Mouse (Mus musculus): ENCODE results near the gene Ear6. TPM values are rescaled to one million over a fixed set of nuclear protein-coding genes. Genes with fewer than 3 reads are reported as not detected.

Gene Ear6
- total and polyA plus RNA-seq, 2 experiments from 2014 or later, result not detected

DNA sequence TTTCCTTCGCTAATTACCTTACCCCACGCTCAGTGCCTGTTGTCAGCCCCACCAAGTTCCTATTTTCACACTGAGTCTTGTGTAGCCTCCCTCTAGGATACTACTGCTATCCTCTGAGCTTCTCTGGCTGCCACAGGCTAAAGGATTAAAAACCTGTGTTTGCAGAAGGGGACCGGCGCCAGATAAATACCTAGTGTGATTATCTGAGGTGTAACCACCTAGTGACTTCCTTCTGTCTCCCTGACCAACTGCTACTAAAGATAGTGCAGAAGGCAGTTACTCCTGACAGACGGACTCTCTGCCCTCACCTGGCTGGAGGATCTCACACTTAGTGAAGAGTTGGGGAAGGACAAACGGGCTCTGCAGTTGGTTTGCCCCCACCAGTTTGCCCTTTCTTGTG, 42.5 kb downstream of the Ear6 start:
- ATAC-seq (ENCODE audit: low FRiP score) (no peak), DNase-seq (ENCODE audit: low spot score) (no peak)
- Histone ChIP-seq H3K4me1 (ENCODE audit: insufficient read depth, low read length) (no peaks in the 10 kb centered on the region), H3K4me3 (ENCODE audit: low read depth, low read length) (no peak overlapping the region), H3K27me3 (ENCODE audit: insufficient read depth, low read length) (no peaks in the 10 kb centered on the region), H3K36me3 (ENCODE audit: insufficient read depth, low read length) (peaks cover 17% of the 10 kb centered on the region), H3K27ac (ENCODE audit: low read depth, low read length) (no peak overlapping the region), H3K4me2 (ENCODE audit: low read depth, low read length, poor library complexity, severe bottlenecking) (no peak overlapping the region), H3K9ac (replicated peaks; ENCODE audit: low read length, poor library complexity, severe bottlenecking) (no peak overlapping the region), H3K9me3 (ENCODE audit: low read length) (no peaks in the 10 kb centered on the region)
- no peak for TF ChIP-seq CTCF (IDR thresholded peaks at IDR 0.05)
- WGBS, result 88% methylated on average over 6 of the region's 6 CpGs

- ATAC-seq (ENCODE audit: low FRiP score), result no peak
- H3K4me3 ChIP-seq (ENCODE audit: low read depth, low read length), result no peak overlapping the region
- no peaks in the 10 kb centered on the region for H3K4me1 ChIP-seq (ENCODE audit: insufficient read depth, low read length)
- H3K27me3 ChIP-seq (ENCODE audit: insufficient read depth, low read length), result no peaks in the 10 kb centered on the region
- DNase-seq (ENCODE audit: low spot score), result no peak
- no peak overlapping the region for H3K27ac ChIP-seq (ENCODE audit: low read depth, low read length)
- WGBS, result 75% methylated on average over 8 of the region's 8 CpGs
- no peak overlapping the region for H3K9ac ChIP-seq (replicated peaks; ENCODE audit: low read length, poor library complexity, severe bottlenecking)
- no peak for TF ChIP-seq CTCF (IDR thresholded peaks at IDR 0.05)
- H3K36me3 ChIP-seq (ENCODE audit: insufficient read depth, low read length), result peaks cover 10% of the 10 kb centered on the region
- H3K4me2 ChIP-seq (ENCODE audit: low read depth, low read length, poor library complexity, severe bottlenecking), result no peak overlapping the region
- no peaks in the 10 kb centered on the region for H3K9me3 ChIP-seq (ENCODE audit: low read length)
Observed at GRCm38 (mm10) chr14:51896539-51897170, 43.2 kb downstream of the Ear6 start.

GRCm38 (mm10) chr14:51899351-51899750, 45.9 kb downstream of the Ear6 start:
- no peak overlapping the region for H3K9ac ChIP-seq (replicated peaks; ENCODE audit: low read length, poor library complexity, severe bottlenecking)
- no peak overlapping the region for H3K4me2 ChIP-seq (ENCODE audit: low read depth, low read length, poor library complexity, severe bottlenecking)
- H3K9me3 ChIP-seq (ENCODE audit: low read length), result no peaks in the 10 kb centered on the region
- DNase-seq (ENCODE audit: low spot score) (no peak), ATAC-seq (ENCODE audit: low FRiP score) (no peak)
- no peak for TF ChIP-seq CTCF (IDR thresholded peaks at IDR 0.05)
- 94% methylated on average over 1 of the region's 1 CpGs for WGBS
- H3K27ac ChIP-seq (ENCODE audit: low read depth, low read length), result no peak overlapping the region
- H3K4me3 ChIP-seq (ENCODE audit: low read depth, low read length), result no peak overlapping the region
- peaks cover 4% of the 10 kb centered on the region for H3K36me3 ChIP-seq (ENCODE audit: insufficient read depth, low read length)
- no peaks in the 10 kb centered on the region for H3K27me3 ChIP-seq (ENCODE audit: insufficient read depth, low read length)
- no peaks in the 10 kb centered on the region for H3K4me1 ChIP-seq (ENCODE audit: insufficient read depth, low read length)

DNA sequence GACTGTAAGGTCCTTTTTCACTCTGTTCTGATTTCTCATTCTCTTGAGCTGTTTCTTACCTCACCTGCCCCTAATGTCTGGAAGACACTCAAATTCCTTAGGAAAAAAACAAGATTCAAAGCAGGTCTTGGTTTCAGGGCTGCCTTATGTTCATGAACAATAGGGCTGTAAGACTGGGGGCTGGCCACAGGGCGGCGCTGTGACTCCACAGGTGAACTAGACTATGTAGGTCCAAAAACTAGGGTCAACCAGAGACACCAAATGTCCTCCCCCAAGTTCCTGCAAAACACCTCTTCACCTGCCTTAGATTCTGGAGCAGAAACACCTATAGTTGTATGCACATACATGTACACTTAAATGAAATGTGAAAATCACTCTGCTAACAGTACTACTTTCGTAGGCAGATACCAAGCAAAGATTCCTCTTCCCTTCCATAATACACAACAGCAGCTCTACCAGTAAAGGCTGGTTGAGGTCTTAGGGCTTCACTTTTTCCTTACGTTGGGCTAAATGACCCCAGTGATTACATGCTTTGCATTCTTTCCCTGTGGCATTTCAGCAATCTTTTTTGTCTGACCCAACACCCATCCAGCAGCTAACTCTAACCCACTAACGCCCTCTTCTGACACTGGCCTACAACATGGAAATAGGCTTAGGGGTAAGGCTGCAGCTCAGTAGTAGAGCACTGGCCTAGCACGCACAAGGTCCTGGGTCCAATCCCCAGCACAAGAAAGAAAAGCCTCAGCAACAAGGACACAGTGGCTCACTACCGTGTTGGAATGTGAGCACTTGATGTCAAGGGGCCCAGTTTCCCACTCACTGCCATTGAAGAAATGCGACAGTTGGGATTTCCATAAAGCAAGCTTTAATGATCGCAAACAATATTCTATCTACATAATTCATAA, 49.6 kb downstream of the Ear6 start:
- Histone ChIP-seq H3K4me1 (ENCODE audit: insufficient read depth, low read length) (no peaks in the 10 kb centered on the region), H3K4me3 (ENCODE audit: low read depth, low read length) (no peak overlapping the region), H3K27ac (ENCODE audit: low read depth, low read length) (no peak overlapping the region), H3K36me3 (ENCODE audit: insufficient read depth, low read length) (peaks cover 9% of the 10 kb centered on the region), H3K9ac (replicated peaks; ENCODE audit: low read length, poor library complexity, severe bottlenecking) (no peak overlapping the region), H3K27me3 (ENCODE audit: insufficient read depth, low read length) (no peaks in the 10 kb centered on the region), H3K9me3 (ENCODE audit: low read length) (no peaks in the 10 kb centered on the region), H3K4me2 (ENCODE audit: low read depth, low read length, poor library complexity, severe bottlenecking) (no peak overlapping the region)
- peak; percentile 94 for TF ChIP-seq CTCF (IDR thresholded peaks at IDR 0.05)
- ATAC-seq (ENCODE audit: low FRiP score), result peak; percentile 75
- peak; percentile 85 for DNase-seq (ENCODE audit: low spot score)
- 60% methylated on average over 9 of the region's 9 CpGs for WGBS

GRCm38 (mm10) chr14:51903782-51904181, 50.3 kb downstream of the Ear6 start:
- Histone ChIP-seq H3K4me2 (ENCODE audit: low read depth, low read length, poor library complexity, severe bottlenecking) (no peak overlapping the region), H3K27ac (ENCODE audit: low read depth, low read length) (no peak overlapping the region), H3K27me3 (ENCODE audit: insufficient read depth, low read length) (no peaks in the 10 kb centered on the region), H3K4me1 (ENCODE audit: insufficient read depth, low read length) (no peaks in the 10 kb centered on the region), H3K9ac (replicated peaks; ENCODE audit: low read length, poor library complexity, severe bottlenecking) (no peak overlapping the region), H3K36me3 (ENCODE audit: insufficient read depth, low read length) (peaks cover 14% of the 10 kb centered on the region), H3K4me3 (ENCODE audit: low read depth, low read length) (no peak overlapping the region), H3K9me3 (ENCODE audit: low read length) (no peaks in the 10 kb centered on the region)
- 96% methylated on average over 9 of the region's 9 CpGs for WGBS
- TF ChIP-seq CTCF (IDR thresholded peaks at IDR 0.05), result no peak
- peak; percentile 22; the same call in 1 of the 2 replicates for ATAC-seq (ENCODE audit: low FRiP score)
- DNase-seq (ENCODE audit: low spot score), result no peak

Small RNA genes lying within 50 kb of the gene (microRNA-seq; reads per million reads assigned to microRNA genes)
- not detected for gene Gm27375 (ENCODE audit: borderline number of aligned reads)

Other genes starting within 250 kb of the Ear6 start
- not detected in 2 replicates for gene Gm17078, start 242.4 kb upstream of the Ear6 start, total RNA-seq (2014; rRNA removed)
- not detected in 2 replicates for gene Gm17078, start 242.4 kb upstream of the Ear6 start, polyA plus RNA-seq (2015; fragmentation: Nextera tagmentation; extraction: Ambion mirVana)
- gene Gm4181, start 218.0 kb upstream of the Ear6 start, total RNA-seq (2014; rRNA removed), result not detected in 2 replicates
- not detected in 2 replicates for gene Gm4181, start 218.0 kb upstream of the Ear6 start, polyA plus RNA-seq (2015; fragmentation: Nextera tagmentation; extraction: Ambion mirVana)
- not detected in 2 replicates for gene Gm17079, start 158.2 kb upstream of the Ear6 start, total RNA-seq (2014; rRNA removed)
- not detected in 2 replicates for gene Gm17079, start 158.2 kb upstream of the Ear6 start, polyA plus RNA-seq (2015; fragmentation: Nextera tagmentation; extraction: Ambion mirVana)
- not detected in 2 replicates for gene Gm5800, start 136.5 kb upstream of the Ear6 start, total RNA-seq (2014; rRNA removed)
- gene Gm5800, start 136.5 kb upstream of the Ear6 start, polyA plus RNA-seq (2015; fragmentation: Nextera tagmentation; extraction: Ambion mirVana), result not detected in 2 replicates
- not detected in 2 replicates for gene Ang4, start 80.1 kb upstream of the Ear6 start, total RNA-seq (2014; rRNA removed)
- gene Ang4, start 80.1 kb upstream of the Ear6 start, polyA plus RNA-seq (2015; fragmentation: Nextera tagmentation; extraction: Ambion mirVana), result not detected in 2 replicates
- gene AY358078, start 53.7 kb upstream of the Ear6 start, total RNA-seq (2014; rRNA removed), result not detected in 2 replicates
- not detected in 2 replicates for gene AY358078, start 53.7 kb upstream of the Ear6 start, polyA plus RNA-seq (2015; fragmentation: Nextera tagmentation; extraction: Ambion mirVana)
- gene Mettl17, start 31.1 kb downstream of the Ear6 start, total RNA-seq (2014; rRNA removed), result 68.2 and 71.6 TPM in 2 replicates
- gene Mettl17, start 31.1 kb downstream of the Ear6 start, polyA plus RNA-seq (2015; fragmentation: Nextera tagmentation; extraction: Ambion mirVana), result 70.3 and 91.4 TPM in 2 replicates
- 2.7 and 3.2 TPM in 2 replicates for gene Slc39a2, start 39.2 kb downstream of the Ear6 start, total RNA-seq (2014; rRNA removed)
- 0.70 and 0.84 TPM in 2 replicates for gene Slc39a2, start 39.2 kb downstream of the Ear6 start, polyA plus RNA-seq (2015; fragmentation: Nextera tagmentation; extraction: Ambion mirVana)
- gene Ndrg2, start 60.5 kb downstream of the Ear6 start, total RNA-seq (2014; rRNA removed), result 403 and 449 TPM in 2 replicates
- 356 and 413 TPM in 2 replicates for gene Ndrg2, start 60.5 kb downstream of the Ear6 start, polyA plus RNA-seq (2015; fragmentation: Nextera tagmentation; extraction: Ambion mirVana)
- not detected in 2 replicates for gene Tppp2, start 64.7 kb downstream of the Ear6 start, total RNA-seq (2014; rRNA removed)
- gene Tppp2, start 64.7 kb downstream of the Ear6 start, polyA plus RNA-seq (2015; fragmentation: Nextera tagmentation; extraction: Ambion mirVana), result not detected in 2 replicates
- not detected in 2 replicates for gene Rnase13, start 69.1 kb downstream of the Ear6 start, total RNA-seq (2014; rRNA removed)
- 0.11 TPM in 1 of 2 replicates, not detected in the other for gene Rnase13, start 69.1 kb downstream of the Ear6 start, polyA plus RNA-seq (2015; fragmentation: Nextera tagmentation; extraction: Ambion mirVana)
- 93.8 and 108 TPM in 2 replicates for gene Arhgef40, start 131.0 kb downstream of the Ear6 start, total RNA-seq (2014; rRNA removed)
- 58.0 and 66.1 TPM in 2 replicates for gene Arhgef40, start 131.0 kb downstream of the Ear6 start, polyA plus RNA-seq (2015; fragmentation: Nextera tagmentation; extraction: Ambion mirVana)
- gene Tmem253, start 162.0 kb downstream of the Ear6 start, total RNA-seq (2014; rRNA removed), result not detected in 2 replicates
- gene Tmem253, start 162.0 kb downstream of the Ear6 start, polyA plus RNA-seq (2015; fragmentation: Nextera tagmentation; extraction: Ambion mirVana), result 0.18 and 0.81 TPM in 2 replicates
- 60.4 and 65.5 TPM in 2 replicates for gene Zfp219, start 167.0 kb downstream of the Ear6 start, total RNA-seq (2014; rRNA removed)
- 23.5 TPM in 2 replicates for gene Zfp219, start 167.0 kb downstream of the Ear6 start, polyA plus RNA-seq (2015; fragmentation: Nextera tagmentation; extraction: Ambion mirVana)
- not detected in 2 replicates for gene Olfr221, start 188.8 kb downstream of the Ear6 start, total RNA-seq (2014; rRNA removed)
- gene Olfr221, start 188.8 kb downstream of the Ear6 start, polyA plus RNA-seq (2015; fragmentation: Nextera tagmentation; extraction: Ambion mirVana), result not detected in 2 replicates